Comparison of ENCODE assay signal across 28 mouse cellular contexts in the genomic region with DNA sequence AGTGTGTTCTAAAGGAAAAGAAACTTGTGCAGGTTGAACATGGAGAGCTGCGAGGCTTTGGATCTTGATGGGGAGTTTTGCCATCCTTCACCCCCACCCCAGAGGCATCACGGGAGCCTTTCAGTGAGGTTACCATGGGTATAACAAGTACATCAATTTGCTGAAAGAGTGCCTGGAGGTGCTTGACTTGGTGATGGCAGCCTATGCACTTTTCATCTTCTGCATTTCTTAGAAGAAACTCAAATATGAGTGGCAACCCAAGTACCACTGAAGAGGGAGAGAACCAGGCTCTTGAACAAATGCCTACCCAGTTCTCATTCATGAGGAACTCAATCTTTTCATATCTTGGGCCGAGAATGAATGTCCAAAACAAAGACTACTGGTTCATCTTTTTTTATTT.
A peak's percentile ranks its signal among the peaks of the same experiment; 100 is the strongest.
DNase-seq lines count a peak whose midpoint lies in the region; ATAC-seq and TF ChIP-seq lines count a peak whose summit lies in the region.
"Had no signal": no experiment of that assay in that cellular context is flagged by ENCODE, and none has a peak within 500 bp of the region (broad histone marks: within the 10 kb centered on the region; RNA-seq: fewer than 3 reads in every experiment).

No protein-coding gene starts in this region.

- H3K9ac ChIP-seq in lung, postnatal 0 days (replicated peaks; ENCODE audit: low read depth) = no peak overlapping the region
- no peak overlapping the region for H3K9ac ChIP-seq in intestine, embryonic 16.5 days (ENCODE audit: low read depth, low read length)
- H3K9ac ChIP-seq: embryonic facial prominence, embryonic 13.5 days; embryonic facial prominence, embryonic 15.5 days; forebrain, embryonic 12.5 days had no signal

- no peaks in the 10 kb centered on the region for H3K36me3 ChIP-seq in lung, postnatal 0 days (ENCODE audit: insufficient read depth, low read length)
- H3K36me3 ChIP-seq in intestine, embryonic 16.5 days (ENCODE audit: control insufficient read depth, insufficient read depth, low read length) = no peaks in the 10 kb centered on the region
- H3K36me3 ChIP-seq: embryonic facial prominence, embryonic 13.5 days; embryonic facial prominence, embryonic 15.5 days; forebrain, embryonic 10.5 days; forebrain, embryonic 12.5 days; G1E had no signal

- peak; percentile 40; the same call in 1 of the 2 replicates for TF ChIP-seq EP300 in lung, postnatal 0 days (IDR thresholded peaks at IDR 0.05)

- no peak overlapping the region for H3K27ac ChIP-seq in lung, postnatal 0 days (ENCODE audit: low read length)
- H3K27ac ChIP-seq in intestine, embryonic 16.5 days (ENCODE audit: low read length) = no peak overlapping the region
- H3K27ac ChIP-seq: embryonic facial prominence, embryonic 13.5 days; embryonic facial prominence, embryonic 15.5 days; forebrain, embryonic 10.5 days; forebrain, embryonic 12.5 days had no signal

- DNase-seq in heart, adult 11 months = peak; percentile 31
- no peak for DNase-seq in heart, adult 9 months (ENCODE audit: low spot score in 2 of 2)
- peak; percentile 20 for DNase-seq in lung, adult 2 months
- no peak for DNase-seq in lung, postnatal 14 days
- peak; percentile 53 for DNase-seq in lung, postnatal 0 days (ENCODE audit: low spot score)
- DNase-seq in lung, postnatal 36 days = peak; percentile 49
- DNase-seq: adrenal gland, adult 8-10 months; adrenal gland, postnatal 14 days; adrenal gland, postnatal 36 days; B cell, adult 2 months; cerebellum, adult 11-12 months; cerebellum, adult 2 months; cerebellum, adult 9-10 months; cerebellum, postnatal 10 days; cerebellum, postnatal 25 days; embryo, embryonic 11 days had no signal

- H3K9me3 ChIP-seq in lung, postnatal 0 days (ENCODE audit: low read length) = no peaks in the 10 kb centered on the region
- H3K9me3 ChIP-seq in intestine, embryonic 16.5 days (ENCODE audit: control insufficient read depth, low read length) = no peaks in the 10 kb centered on the region
- H3K9me3 ChIP-seq: embryonic facial prominence, embryonic 13.5 days; embryonic facial prominence, embryonic 15.5 days; forebrain, embryonic 10.5 days; forebrain, embryonic 12.5 days had no signal

- ATAC-seq in lung, postnatal 0 days = peak; percentile 80
- no peak for ATAC-seq in intestine, embryonic 16.5 days
- ATAC-seq: activated CD4-positive, CD25-positive, alpha-beta regulatory T cell, adult 4 months; CD4-positive, CD25-positive, alpha-beta regulatory T cell, adult 4 months; forebrain, embryonic 14.5 days; Patski had no signal

- no peak overlapping the region for H3K4me3 ChIP-seq in lung, adult 2 months (replicated peaks; ENCODE audit: extremely low read depth, low read depth, low read length)
- H3K4me3 ChIP-seq in lung, postnatal 0 days (ENCODE audit: low read depth, low read length) = no peak overlapping the region
- no peak overlapping the region for H3K4me3 ChIP-seq in intestine, embryonic 16.5 days (ENCODE audit: low read length)
- H3K4me3 ChIP-seq: embryonic facial prominence, embryonic 13.5 days; embryonic facial prominence, embryonic 15.5 days; erythroblast, embryonic 14.5 days; forebrain, embryonic 10.5 days; forebrain, embryonic 12.5 days had no signal

- no peaks in the 10 kb centered on the region for H3K4me1 ChIP-seq in lung, adult 2 months (ENCODE audit: control insufficient read depth, insufficient read depth, low read length)
- H3K4me1 ChIP-seq in lung, postnatal 0 days (ENCODE audit: insufficient read depth, low read depth, low read length) = no peaks in the 10 kb centered on the region
- no peaks in the 10 kb centered on the region for H3K4me1 ChIP-seq in intestine, embryonic 16.5 days (ENCODE audit: control insufficient read depth, insufficient read depth, low read length)
- H3K4me1 ChIP-seq: embryonic facial prominence, embryonic 13.5 days; embryonic facial prominence, embryonic 15.5 days had no signal

- no peak overlapping the region for H3K4me2 ChIP-seq in lung, postnatal 0 days (replicated peaks; ENCODE audit: low read depth, low read length)
- no peak overlapping the region for H3K4me2 ChIP-seq in intestine, embryonic 16.5 days (ENCODE audit: low read depth, low read length)
- H3K4me2 ChIP-seq: embryonic facial prominence, embryonic 13.5 days; embryonic facial prominence, embryonic 15.5 days; forebrain, embryonic 12.5 days had no signal

- WGBS in lung, adult 2 months = 68% methylated on average over 3 of the region's 3 CpGs
- 57% methylated on average over 3 of the region's 3 CpGs for WGBS in lung, postnatal 0 days
- 91% methylated on average over 3 of the region's 3 CpGs for WGBS in intestine, embryonic 16.5 days

- TF ChIP-seq CTCF in lung, adult 2 months (IDR thresholded peaks at IDR 0.05; ENCODE audit: insufficient read depth, low read length) = no peak
- TF ChIP-seq CTCF in lung, postnatal 0 days (IDR thresholded peaks at IDR 0.05) = no peak

- no peaks in the 10 kb centered on the region for H3K27me3 ChIP-seq in lung, postnatal 0 days (replicated peaks; ENCODE audit: insufficient read depth, low read length)
- no peaks in the 10 kb centered on the region for H3K27me3 ChIP-seq in intestine, embryonic 16.5 days (replicated peaks; ENCODE audit: control insufficient read depth, insufficient read depth, low read length)
- H3K27me3 ChIP-seq: CH12.LX; embryonic facial prominence, embryonic 13.5 days; embryonic facial prominence, embryonic 15.5 days had no signal

- no peak for TF ChIP-seq POLR2A in lung, adult 2 months (IDR thresholded peaks at IDR 0.05; ENCODE audit: borderline replicate concordance, extremely low read depth, low read depth, low read length)

Comparison
In these comparisons a context has a peak if more than half of its experiments do, and no peak if none do; other contexts are left out.
1. DNase-seq: peak in heart, adult 11 months (single experiment), lung, adult 2 months (single experiment), lung, postnatal 0 days (single experiment) and lung, postnatal 36 days (single experiment); none in heart, adult 9 months (0 of 2) and lung, postnatal 14 days (single experiment).